Mouse (Mus musculus) ES-Bruce4 (cell line): Measurements from ENCODE around the gene Ttc28.

Source experiments
- CTCF ChIP-seq: IDR thresholded peaks from one replicate; pipeline ENCODE4 v1.8.1; 2011; ENCODE audit warnings: low read depth, low read length
- POLR2A ChIP-seq: IDR thresholded peaks from one replicate; pipeline ENCODE4 v1.8.1; 2011; ENCODE audit warnings: low read length; ENCODE audit not compliant: insufficient read depth

DNA sequence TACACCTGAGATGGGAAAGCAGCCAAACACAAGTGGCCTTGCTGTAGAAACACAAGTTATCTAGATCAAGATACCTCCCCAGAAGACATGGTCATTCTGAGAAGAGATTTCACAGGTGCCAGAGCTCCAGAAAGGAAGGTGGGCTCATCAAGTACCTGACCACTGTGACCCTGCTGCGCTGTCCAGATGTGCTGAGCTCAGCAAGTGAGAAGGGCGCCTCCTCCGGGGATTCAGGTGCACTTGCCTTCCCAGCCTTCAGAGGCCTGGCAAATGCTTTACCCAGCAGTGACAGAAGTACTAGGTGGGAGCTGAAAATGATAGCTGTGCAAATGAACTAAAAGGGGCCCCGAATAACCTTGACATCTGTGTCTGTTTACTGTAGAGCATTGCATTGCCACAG, 78.6 kb downstream of the Ttc28 start:
- no peak for TF ChIP-seq CTCF
- TF ChIP-seq POLR2A, result no peak
